Mouse (Mus musculus): ENCODE measurements around the gene Stx19. TPM values are rescaled to one million over a fixed set of nuclear protein-coding genes. Genes with fewer than 3 reads are reported as not detected.

Stx19 gene
- total RNA-seq (2015) (not detected in 2 replicates), total RNA-seq (2017) (not detected in 2 replicates)

DNA sequence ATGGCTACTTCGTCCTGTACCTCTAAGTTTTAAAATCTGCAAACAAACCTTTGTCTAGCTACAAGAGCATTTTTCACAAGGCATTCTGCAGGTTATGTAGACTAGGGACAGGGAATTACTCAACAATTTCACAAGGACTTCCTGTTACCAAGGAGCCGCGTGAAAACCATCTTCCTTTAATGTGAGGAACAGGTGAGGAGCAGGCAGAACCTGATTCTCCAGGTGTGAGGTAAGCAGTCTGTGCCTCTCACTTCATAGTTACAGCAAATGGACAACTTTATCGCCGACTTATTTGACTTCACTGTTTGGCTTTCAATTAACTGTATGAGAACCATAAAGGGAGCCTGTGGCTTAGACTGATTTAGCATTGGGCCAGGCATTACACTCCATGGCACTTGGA, at the start of gene Stx19:
Gene Stx19, plus strand, starts transcription at position 186 of the 400 bp plus-strand sequence.
- peak; percentile 83 for ATAC-seq (ENCODE audit: poor library complexity, severe bottlenecking)

DNA sequence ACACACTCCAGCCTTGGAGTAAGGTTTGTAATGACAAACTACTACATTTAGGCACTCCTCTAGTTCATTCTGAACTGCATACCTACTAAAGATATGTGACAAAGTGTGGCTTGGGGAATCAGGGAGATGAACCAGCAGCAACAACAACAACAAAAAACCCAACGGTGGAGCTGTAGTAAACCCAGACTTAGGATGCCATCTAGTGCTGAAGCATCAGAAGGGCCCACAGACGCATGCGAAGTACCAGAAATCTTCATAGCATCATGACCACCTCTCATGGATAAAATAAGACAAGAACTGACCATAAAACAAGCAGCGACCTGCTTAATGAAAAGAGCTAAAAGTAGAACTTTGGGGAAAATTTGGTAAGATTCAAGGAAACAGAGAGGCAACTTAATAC, 41.0 kb upstream of the Stx19 start:
- ATAC-seq (ENCODE audit: poor library complexity, severe bottlenecking): no peak

DNA sequence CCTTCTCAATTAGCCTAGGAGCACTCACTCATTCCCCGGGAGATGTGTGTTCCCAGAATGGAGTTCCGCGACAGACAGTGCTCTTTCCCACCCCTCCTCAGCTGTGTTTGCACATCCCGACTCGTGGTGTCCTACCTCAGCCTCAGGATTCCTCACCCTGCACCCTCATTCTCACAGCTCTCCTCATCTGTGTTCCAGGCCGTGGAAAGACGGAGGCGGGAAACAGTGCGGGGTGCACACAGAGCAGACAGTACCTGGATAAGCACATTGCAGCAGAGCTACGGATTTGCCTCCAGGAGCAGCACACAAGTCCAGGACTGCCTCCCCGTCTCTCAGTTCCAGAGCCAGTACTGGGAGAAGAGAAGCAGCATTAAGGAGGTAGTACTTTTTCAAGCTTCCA, 38.4 kb upstream of the Stx19 start:
- ATAC-seq (ENCODE audit: poor library complexity, severe bottlenecking): no peak

- ATAC-seq (ENCODE audit: poor library complexity, severe bottlenecking): no peak
These were observed 36.2 kb upstream of the Stx19 start for GRCm38 (mm10) chr16:62778282-62778681.

DNA sequence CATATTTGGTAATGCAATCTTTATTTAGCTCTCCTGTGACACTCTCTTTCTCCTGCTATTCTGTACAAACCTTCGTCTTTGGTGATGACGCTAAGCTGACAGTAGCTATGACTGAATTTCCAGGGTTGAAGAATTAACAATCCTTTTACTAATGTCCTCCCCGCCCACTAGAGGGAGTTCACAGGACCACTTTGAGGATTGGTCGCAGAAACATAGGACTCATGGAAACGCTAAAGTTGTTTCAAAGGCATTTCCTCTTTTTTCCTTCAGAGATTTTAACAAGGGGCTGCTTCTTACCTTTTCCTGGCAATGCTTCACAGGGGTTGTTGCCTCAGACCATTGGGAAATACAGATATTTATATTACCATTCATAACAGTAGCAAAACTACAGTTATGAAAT, 32.2 kb upstream of the Stx19 start:
- ATAC-seq (ENCODE audit: poor library complexity, severe bottlenecking): peak; percentile 18

- ATAC-seq (ENCODE audit: poor library complexity, severe bottlenecking): peak; percentile 88
These were observed 27.7 kb upstream of the Stx19 start, which contains the start of gene Nsun3 for GRCm38 (mm10) chr16:62786621-62787331. Gene Nsun3, minus strand, starts transcription at chr16:62786818.

DNA sequence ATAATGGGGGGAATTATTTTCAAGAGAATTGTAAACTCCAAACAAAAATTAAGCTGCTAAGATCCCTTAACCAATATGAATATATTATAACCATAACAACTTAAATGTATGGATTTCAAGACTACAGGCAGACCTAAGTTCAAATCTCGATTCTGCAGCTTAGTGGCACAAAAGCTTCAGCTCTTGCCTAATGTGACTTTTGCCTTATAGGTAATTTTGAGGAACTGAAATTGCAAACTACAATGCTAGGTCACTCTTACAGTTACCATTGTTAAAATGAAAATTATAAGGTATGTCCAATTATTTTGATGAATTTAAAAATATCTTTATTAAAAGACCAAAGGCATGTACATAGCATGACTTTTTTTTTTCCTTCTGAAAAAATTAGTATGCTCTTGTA, 17.9 kb upstream of the Stx19 start:
- peak; percentile 72 for ATAC-seq (ENCODE audit: poor library complexity, severe bottlenecking)

DNA sequence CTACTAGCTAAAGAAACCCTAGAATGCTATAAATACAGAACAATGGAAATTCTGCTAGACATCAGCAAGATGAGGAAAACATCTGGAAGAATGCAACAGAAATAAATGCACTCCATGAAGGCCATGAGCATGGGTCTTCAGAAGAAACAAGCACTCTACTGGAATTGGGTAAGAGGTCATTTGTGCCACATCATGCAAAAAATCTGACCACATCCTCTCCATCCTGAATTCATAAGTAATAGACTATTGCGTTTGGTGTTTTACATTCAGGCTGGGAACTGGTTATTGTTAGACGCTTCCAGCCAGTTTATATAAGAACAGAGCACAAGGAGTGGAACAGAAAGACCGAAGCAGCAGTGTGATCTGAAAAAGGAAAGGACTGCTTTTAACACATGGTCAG, 15.7 kb upstream of the Stx19 start:
- ATAC-seq (ENCODE audit: poor library complexity, severe bottlenecking): peak; percentile 84

GRCm38 (mm10) chr16:62799426-62799825, 15.1 kb upstream of the Stx19 start:
- no peak for ATAC-seq (ENCODE audit: poor library complexity, severe bottlenecking)

- ATAC-seq (ENCODE audit: poor library complexity, severe bottlenecking): no peak
These were observed 14.6 kb upstream of the Stx19 start for GRCm38 (mm10) chr16:62799839-62800238.

- 0 out of 2 replicates have a peak, but pooled peaks have one; percentile 33 for ATAC-seq (ENCODE audit: poor library complexity, severe bottlenecking)
These were observed 9.9 kb upstream of the Stx19 start for GRCm38 (mm10) chr16:62804621-62805020.

- no peak for ATAC-seq (ENCODE audit: poor library complexity, severe bottlenecking)
These were observed 7.1 kb upstream of the Stx19 start for GRCm38 (mm10) chr16:62807249-62807979.

DNA sequence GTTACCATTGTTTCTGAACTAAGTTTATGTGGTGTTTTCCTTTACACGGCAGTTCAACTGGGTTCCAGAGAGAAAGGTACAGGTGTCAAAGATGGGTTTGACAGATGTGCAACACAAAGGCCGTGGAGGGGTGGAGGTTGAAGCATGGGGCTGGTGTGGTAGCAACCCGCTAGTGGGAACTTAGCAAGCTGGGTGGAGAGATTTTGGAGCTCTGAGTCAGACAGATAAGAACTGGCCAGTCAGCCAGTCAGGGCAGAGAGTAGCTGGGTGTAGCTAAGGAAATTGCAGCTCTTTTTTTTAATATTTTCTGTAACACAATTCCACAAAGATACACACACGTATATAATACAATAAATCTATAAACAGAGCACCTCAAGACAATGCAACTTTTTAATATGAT, 3.6 kb upstream of the Stx19 start:
- ATAC-seq (ENCODE audit: poor library complexity, severe bottlenecking): no peak

DNA sequence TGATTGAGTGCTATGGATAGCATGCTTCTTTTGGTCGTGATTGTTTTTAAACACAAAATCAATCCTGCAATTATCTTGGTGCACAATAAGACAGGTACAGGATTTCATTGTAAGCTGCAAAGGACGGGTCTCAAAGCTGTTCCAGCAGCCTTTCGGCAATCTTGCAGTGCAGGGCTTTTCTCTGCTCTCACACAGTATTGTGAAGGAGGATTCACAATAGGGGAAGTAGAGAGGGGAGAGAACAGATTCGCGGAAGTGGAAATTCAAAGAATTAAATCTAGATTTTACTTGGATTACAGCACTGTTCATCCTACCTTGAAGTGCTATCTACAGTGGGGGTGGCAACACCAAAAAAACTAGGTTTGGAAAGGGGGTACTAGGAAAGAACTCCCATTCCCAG, 686 bp upstream of the Stx19 start:
- peak; percentile 69 for ATAC-seq (ENCODE audit: poor library complexity, severe bottlenecking)

DNA sequence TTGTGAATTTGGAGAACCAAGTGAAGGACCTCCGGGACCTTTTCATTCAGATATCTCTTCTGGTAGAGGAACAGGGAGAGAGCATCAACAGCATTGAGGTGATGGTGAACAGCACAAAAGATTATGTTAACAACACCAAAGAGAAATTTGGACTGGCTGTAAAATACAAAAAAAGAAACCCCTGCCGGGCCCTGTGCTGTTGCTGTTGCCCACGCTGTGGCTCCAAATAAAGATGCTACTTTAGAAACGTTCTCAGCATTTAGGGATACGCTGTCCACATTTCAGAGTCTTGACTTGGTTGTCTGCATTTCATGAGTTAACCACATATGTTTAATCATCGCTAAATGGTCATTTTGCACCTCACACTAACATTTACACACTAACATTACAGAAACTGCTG, 8.0 kb downstream of the Stx19 start:
- ATAC-seq (ENCODE audit: poor library complexity, severe bottlenecking): no peak

GRCm38 (mm10) chr16:62826156-62827001, 11.9 kb downstream of the Stx19 start:
- ATAC-seq (ENCODE audit: poor library complexity, severe bottlenecking): peak; percentile 96

DNA sequence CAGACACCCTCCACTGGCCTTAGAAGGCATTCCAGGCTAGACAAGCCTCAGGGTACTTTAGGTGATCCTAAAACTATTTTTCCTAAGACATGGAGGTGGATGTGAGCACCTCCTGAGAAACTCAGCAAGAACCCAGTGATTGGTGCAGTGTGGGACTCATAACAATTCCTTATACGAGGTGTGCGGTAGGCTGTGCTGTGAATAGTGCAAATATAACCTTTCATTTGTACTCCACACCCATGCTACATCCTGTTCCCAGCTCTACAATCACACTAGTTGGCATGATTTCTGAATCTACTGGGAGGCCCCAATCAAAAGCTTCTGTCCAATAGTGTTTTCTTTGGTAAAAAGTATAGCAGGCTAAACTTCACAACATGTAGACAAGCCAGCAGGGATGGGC, 17.6 kb downstream of the Stx19 start:
- no peak for ATAC-seq (ENCODE audit: poor library complexity, severe bottlenecking)

DNA sequence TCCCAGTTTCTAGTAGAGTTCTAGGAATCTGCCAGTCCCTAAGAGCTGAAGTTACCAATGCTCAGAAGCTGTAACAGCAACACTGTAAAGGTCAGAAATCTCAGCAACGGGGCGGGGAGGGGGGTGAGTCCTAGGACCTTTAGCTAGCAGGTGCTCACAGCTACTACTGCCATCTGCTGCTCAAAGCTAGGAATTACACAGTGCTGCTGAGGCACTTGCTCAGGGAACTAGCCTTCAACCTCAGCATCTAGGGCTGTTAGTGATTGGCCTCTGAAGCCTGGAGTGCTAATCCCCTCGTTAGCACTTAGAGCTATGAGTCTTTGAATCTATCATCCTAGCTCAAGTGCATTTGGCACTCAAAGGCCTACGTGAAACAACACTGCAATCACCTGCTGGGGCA, 18.0 kb downstream of the Stx19 start:
- peak; percentile 99 for ATAC-seq (ENCODE audit: poor library complexity, severe bottlenecking)

DNA sequence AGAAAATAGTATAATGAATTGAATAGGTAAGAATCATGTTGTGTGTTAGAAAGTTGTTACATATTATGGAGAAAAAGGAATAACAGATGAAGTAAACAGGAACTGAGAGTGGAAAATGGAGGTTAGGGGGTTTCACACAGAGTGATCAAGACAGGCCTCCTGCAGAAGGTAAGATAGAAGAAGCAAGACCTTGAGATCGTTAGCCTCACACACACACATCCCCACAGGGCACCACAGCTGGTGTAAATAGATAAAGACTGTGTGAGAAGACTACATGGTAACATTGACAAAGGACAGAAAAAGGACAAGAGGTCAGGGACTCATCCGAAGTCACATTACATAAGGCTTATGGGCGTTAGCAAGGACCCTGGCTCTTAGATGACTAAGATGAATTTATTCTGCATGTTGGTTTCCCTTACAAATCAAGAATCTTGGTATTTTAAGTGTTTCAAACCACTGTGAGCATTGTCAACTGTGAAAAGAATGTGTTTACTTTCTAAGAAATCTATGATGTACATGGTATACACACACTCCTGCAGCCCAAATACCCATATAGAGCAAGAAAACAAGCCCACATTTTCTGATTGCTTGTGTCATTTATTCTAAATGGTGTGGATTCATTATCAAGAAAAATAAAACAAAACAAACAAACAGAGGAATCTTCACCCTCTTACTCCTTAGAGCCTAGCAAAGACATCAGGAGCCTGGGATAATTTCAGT, 19.7 kb downstream of the Stx19 start:
- ATAC-seq (ENCODE audit: poor library complexity, severe bottlenecking): peak; percentile 45

DNA sequence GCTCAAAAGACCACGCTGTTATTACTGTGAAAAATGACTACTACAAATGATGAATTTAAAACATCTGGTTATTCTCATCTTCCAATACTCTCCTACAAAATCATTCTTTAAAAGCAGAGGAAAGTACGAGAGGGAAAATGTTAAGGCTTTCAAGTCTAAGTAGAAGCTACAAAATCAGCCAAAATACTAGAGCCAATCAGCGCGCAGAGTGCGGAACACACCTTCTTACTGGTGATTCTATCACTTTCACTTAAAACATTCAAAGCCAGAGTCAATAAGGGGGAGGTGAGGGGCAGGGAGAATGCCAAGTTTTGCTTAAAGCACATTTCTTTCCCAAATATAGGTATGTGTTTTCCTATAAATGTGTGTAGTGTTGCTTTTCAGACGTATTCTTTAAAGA, 30.9 kb downstream of the Stx19 start:
- no peak for ATAC-seq (ENCODE audit: poor library complexity, severe bottlenecking)
